Mouse (Mus musculus): Measurements from ENCODE around the gene Ybx3.
A peak's percentile ranks its signal among the peaks of the same experiment; 100 is the strongest.

Ybx3 gene

GRCm38 (mm10) chr6:131388040-131389021, at the start of gene Ybx3:
Gene Ybx3 (minus strand): TSS chr6:131388476.
- peak; percentile 44 for DNase-seq (ENCODE audit: low read depth, low spot score)

- no peak for DNase-seq (ENCODE audit: low read depth, low spot score)
Observed at GRCm38 (mm10) chr6:131436626-131437025, 48.4 kb upstream of the Ybx3 start.

GRCm38 (mm10) chr6:131434088-131434487, 45.8 kb upstream of the Ybx3 start:
- no peak for DNase-seq (ENCODE audit: low read depth, low spot score)

- no peak for DNase-seq (ENCODE audit: low read depth, low spot score)
Observed at GRCm38 (mm10) chr6:131433153-131434048, 45.1 kb upstream of the Ybx3 start.

GRCm38 (mm10) chr6:131421572-131421971, 33.3 kb upstream of the Ybx3 start:
- DNase-seq (ENCODE audit: low read depth, low spot score), result peak; percentile 17

- DNase-seq (ENCODE audit: low read depth, low spot score), result no peak
Observed at GRCm38 (mm10) chr6:131419614-131420013, 31.3 kb upstream of the Ybx3 start.

- DNase-seq (ENCODE audit: low read depth, low spot score), result peak; percentile 24
Observed at GRCm38 (mm10) chr6:131418770-131419169, 30.5 kb upstream of the Ybx3 start.

GRCm38 (mm10) chr6:131411116-131411843, 23.0 kb upstream of the Ybx3 start:
- DNase-seq (ENCODE audit: low read depth, low spot score), result no peak

GRCm38 (mm10) chr6:131406957-131407356, 18.7 kb upstream of the Ybx3 start:
- no peak for DNase-seq (ENCODE audit: low read depth, low spot score)

GRCm38 (mm10) chr6:131405896-131406295, 17.6 kb upstream of the Ybx3 start:
- DNase-seq (ENCODE audit: low read depth, low spot score), result no peak

GRCm38 (mm10) chr6:131405174-131405573, 16.9 kb upstream of the Ybx3 start:
- DNase-seq (ENCODE audit: low read depth, low spot score), result no peak

GRCm38 (mm10) chr6:131404260-131404659, 16.0 kb upstream of the Ybx3 start:
- no peak for DNase-seq (ENCODE audit: low read depth, low spot score)

GRCm38 (mm10) chr6:131403036-131403435, 14.8 kb upstream of the Ybx3 start:
- no peak for DNase-seq (ENCODE audit: low read depth, low spot score)

GRCm38 (mm10) chr6:131402606-131403005, 14.3 kb upstream of the Ybx3 start:
- no peak for DNase-seq (ENCODE audit: low read depth, low spot score)

GRCm38 (mm10) chr6:131401259-131401658, 13.0 kb upstream of the Ybx3 start:
- DNase-seq (ENCODE audit: low read depth, low spot score), result no peak

- no peak for DNase-seq (ENCODE audit: low read depth, low spot score)
Observed at GRCm38 (mm10) chr6:131396650-131397049, 8.4 kb upstream of the Ybx3 start.

GRCm38 (mm10) chr6:131393873-131394660, 5.8 kb upstream of the Ybx3 start:
- no peak for DNase-seq (ENCODE audit: low read depth, low spot score)

GRCm38 (mm10) chr6:131387221-131388039, 846 bp downstream of the Ybx3 start:
- peak; percentile 50 for DNase-seq (ENCODE audit: low read depth, low spot score)

- no peak for DNase-seq (ENCODE audit: low read depth, low spot score)
Observed at GRCm38 (mm10) chr6:131386416-131387019, 1.8 kb downstream of the Ybx3 start.

All from forelimb bud, embryonic 11.5 days (tissue).